Mouse (Mus musculus) layer of hippocampus, adult 9-10 months (tissue): ENCODE data around the gene Ccdc9.

Experiments
- DNase-seq: peaks from one replicate; pipeline ENCODE4 v3.0.0; 2022; ENCODE audit warnings: low spot score

The Ccdc9 gene

DNA sequence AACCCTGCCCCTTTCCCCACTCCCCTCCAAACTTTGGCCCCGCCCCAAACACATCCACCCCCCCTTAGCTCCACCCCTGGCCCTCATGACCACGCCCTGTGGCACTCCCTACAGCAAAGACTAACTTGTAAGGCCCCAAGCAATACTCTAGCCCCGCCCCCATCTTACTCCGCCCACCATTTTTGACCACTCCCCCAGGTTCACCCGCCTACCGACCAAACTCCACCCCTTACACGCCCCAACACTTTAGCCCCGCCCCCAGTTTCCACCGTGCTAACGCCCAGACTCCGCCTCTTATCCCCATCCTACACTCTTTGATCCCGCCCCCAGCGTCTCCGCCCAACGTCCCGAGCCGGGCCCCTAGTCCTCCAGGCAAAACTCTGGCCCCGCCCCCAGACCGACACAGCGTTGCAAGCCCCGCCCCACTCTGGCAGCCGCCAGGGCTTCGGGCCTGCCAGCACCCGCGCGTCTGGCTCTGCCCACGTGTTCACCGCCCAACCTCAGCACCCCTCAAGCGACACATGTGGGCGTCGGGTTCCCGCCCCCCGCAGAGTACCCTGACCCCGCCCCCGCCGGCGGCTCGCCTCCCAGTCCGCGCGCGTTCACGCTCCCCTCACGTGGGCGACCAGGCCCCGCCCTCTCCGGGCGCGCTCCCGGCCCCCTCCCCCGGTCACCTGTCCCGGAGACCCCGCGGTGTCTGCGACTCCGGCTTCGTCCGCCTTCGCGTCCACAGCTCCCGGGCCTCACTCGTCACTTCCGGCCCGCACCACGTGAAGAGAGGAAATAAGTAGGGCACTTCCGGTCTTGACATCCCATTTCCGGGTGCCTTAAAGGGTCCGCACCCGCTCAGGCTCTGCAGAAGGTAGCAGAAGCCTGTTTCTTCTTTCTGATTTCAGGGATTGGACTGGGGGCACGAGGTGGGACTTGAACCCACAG lies at the start of gene Ccdc9:
Gene Ccdc9 (minus strand): TSS at position 770 of the 936 bp plus-strand sequence.
- peak; percentile 98 for DNase-seq

DNA sequence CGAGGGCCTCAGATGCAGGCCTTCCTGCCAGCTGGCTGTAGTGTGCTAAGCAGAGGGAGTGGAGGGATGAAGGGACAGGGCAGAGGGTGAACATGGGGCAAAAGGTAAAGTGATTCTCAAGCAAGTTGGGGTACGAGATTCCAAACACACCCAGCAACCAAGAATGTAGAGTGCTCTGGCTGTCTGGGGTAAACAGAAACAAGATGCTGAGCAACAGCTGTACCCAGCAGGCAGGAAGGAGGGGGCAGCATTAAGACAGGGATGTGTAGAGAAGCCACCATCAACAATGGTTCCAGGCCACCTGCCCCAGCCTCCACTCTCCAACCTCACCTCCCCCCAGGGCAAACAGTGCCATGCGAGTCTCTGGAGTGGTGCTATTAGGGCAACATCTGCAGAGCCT lies 42.6 kb upstream of the Ccdc9 start:
- no peak for DNase-seq

DNA sequence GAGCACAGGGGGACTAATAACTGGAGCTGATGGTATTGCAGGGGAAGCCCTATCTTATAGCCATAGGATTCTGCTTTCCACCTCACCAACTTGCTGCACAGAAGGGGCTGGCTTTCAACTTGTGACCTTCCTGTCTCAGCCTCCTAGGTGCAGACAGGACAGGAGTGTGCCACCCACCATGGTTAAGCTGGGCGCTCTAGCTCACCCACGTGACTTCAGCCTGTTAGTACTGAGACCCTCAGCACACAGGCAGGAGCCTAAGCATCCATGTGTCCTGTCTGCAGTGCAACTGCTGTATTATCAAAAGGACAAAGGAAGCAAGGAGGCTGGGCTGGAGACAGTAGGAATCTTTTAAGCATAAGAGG lies 40.0 kb upstream of the Ccdc9 start:
- no peak for DNase-seq

DNA sequence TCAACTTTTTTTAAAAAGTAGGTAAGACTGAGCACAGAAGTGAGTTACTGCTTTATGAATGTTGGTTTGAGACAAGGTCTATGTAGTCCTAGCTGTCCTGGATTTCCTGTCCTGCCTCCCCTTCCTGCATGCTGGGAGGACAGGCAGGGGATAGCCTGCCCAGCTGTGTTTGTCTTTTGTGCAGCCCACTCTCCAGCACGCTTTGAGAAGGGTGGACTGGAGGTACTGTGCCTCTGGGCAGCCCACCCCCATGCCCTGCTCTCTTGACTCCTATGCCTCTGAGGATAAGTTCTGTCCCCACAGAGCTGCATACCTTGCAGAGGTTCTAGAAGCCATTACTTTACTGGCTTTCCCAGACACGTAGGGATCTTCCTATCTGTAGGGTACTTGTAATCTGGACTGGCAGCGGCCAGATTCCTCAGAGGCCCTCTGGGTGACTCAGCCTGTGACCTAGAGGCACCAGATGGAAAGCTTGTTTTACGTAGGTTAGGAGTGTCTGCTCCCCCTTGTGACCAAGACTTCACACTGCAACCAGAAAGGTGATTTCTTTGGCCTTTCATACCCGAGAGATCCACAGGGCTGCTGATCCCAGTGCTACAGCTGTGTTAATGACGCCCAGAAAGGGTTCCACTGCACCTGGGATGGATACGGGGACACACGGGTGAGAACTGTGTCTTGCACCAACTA lies 39.5 kb upstream of the Ccdc9 start:
- DNase-seq: no peak

DNA sequence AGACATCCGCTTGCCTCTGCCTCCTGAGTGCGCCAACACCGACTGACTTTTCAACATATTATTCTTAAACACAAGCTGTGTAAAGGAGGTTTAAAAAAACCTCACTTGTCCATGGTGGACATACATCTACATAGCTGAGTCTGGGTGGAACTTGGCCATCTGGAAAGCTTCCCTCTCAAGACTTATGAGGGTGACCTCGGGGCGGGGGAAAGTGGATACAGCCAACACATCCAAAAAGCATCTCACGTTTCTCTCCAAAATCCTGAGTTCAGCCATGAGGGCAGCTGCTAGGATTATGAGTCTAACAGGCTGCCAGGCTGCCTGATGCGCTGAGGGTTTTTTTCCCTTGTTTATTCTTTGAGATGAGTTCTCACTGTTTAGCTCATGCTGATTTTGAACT lies 38.1 kb upstream of the Ccdc9 start:
- no peak for DNase-seq

DNA sequence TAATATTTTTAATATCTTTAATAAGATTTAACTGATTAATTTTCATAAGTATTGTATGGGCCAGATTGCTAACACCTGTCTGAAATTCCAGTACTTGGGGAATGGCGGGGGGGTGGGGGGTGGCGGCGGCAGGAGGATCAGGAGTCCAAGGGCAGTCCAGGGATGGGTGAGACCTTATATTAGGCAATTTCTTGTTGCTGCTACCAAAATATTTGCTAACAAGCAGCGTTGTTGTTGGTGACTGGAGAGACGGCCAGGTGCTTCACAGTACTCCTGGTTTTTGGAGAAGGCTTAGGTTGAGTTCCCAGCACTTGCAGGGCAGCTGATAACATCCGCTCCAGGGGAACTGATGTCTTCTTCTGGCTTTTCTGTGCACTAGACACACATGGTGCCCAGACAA lies 33.9 kb upstream of the Ccdc9 start:
- DNase-seq: no peak

DNA sequence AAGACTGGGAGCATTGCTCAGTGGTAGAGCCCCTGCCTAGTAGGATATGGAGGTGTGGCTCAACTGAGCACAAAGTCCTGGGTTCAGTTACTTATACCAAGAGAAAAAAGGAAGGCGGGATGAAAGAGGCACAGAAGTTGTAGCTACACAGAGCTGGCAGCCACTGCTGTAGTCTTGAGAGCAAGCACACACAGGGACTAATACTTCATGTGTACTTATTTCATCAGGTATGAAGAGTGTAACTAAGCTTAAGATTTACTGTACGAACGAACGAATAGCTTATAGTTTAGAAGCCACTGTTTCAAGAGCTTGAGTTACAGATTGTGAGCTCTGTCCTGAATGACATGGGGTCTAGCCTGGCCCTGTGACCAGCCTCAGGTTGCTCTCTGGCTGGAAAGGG lies 32.6 kb upstream of the Ccdc9 start:
- DNase-seq: no peak

DNA sequence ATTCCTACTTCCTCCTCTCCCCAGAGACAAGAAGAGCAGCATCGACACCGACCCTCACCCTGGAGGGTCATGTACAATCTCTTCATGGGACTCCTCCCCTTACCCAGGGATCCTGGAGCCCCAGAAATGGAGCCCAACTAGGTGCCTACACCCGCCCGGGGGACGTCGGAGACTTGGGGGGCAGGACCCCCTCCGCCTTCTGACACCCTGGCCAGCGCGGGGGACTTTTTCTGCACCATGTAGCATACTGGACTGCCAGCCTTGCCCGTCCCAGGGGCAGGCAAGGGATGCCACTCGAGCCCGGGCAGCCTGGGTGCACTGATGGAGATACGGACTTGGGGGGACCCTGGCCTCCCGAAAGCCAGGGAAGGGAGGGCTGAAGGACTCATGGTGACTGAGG lies 30.5 kb upstream of the Ccdc9 start:
- no peak for DNase-seq

DNA sequence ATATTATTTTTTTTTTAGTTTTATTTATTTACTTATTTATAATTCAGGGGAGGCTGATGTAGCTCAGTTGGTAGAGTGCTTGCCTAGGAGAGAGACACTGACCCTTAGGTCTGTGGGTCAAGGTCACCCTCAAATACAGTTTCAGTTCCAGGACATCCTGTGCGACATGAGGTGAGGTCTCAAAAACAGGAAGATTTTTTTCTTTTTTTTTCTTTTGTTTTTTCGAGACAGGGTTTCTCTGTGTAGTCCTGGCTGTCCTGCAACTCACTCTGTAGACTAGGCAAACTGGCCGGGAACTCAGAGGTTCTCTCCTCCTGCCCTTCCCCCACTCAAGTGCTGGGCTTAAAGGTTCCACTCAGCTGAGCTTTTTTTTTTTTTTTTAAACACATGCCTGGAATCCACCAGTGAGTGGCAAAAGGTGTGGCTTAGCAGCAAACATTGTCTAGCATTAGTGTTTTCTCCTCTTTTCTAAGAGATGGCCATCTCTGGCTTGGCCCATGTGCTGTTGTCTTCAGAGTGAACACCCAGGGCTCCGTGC lies 28.7 kb upstream of the Ccdc9 start:
- DNase-seq: no peak

DNA sequence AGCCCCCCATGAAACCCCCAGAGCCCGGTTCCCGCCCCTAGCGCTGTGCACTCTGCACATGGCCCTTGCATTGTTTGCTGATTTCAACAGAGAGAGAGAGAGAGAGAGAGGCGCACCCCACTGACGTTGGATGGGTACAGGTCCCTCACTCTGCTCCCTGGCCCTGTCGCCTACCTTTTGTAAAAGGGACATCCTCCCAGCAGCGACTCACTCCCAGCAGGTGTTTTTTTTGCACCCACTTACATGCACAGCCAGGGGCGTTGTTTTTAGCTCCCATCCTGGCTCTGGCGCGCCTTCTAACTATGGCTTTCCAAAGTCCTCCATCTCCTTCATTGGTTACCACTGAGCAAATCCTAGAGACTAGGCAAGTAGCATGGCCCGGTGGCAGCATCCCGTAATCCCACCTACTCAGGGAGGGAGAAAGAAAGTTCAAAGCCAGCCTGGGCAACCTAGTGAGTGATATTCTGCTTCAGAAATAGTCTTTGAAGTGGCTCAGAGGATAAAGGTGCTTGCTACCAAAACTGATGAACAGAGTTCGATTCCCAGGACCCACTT lies 27.7 kb upstream of the Ccdc9 start:
- DNase-seq: no peak

DNA sequence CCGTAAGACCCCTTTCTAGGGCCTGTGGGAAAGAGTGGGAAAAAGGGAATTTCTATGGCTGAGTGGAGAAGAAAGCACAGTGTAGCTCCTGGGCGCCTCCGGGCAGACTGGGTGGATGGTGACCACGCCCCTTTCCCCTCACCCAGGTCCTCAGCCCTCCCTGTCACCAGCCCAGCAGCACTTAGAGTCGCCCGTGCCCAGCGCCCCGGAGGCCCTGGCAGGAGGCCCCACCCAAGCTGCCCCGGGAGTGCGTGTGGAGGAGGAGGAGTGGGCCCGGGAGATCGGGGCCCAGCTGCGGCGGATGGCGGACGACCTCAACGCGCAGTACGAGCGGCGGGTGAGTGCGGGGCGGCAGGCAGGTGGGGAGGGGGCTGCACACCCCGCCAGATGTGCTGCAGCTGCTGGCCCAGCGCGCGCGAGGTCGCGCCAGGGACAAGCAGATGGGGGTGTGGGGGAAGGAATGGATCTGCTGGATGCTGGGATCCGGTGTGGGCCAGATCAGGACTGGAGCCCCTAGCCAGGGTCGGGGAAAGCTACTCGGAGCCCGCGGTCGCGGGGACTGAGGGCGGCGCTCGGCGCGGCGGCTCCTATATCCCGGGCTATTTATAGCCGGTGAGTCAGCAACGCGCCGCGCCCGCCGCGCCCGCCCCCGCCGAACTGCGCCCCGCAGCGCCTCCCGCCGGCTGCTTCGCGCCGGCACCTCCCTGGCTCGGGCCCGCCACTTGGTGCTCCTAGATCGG lies 27.1 kb upstream of the Ccdc9 start:
- DNase-seq: no peak

DNA sequence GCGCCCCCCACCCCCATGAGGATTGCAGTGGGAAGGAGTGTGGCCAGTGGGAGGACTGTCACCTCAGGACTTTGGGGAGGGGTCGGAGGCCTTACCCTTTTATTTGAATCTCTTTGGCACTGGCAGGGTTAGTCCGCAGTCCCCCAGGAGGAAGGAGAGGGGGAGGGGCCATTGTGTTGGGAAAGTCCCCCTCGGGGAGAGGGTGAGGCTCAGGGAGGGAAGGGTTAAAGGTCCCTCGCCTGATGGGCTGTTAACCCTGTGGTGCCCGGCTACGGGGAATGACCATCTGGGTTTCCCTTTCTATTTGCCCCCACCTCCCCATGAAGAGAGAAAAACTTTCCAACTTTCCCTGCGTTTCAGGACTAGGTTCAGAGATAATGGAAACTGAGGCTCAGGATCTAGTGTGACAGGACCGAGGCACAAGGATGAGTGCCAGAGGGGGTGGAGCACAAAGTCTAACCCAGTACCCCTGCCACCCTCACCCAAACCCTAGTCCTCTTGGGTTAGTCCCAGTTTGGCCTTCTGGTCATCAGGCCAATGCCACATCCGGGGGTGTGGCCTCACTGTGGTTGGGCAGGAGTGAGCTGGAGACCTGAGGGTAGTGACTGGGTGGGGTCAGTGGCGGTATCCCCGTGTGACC lies 26.2 kb upstream of the Ccdc9 start:
- DNase-seq: no peak

DNA sequence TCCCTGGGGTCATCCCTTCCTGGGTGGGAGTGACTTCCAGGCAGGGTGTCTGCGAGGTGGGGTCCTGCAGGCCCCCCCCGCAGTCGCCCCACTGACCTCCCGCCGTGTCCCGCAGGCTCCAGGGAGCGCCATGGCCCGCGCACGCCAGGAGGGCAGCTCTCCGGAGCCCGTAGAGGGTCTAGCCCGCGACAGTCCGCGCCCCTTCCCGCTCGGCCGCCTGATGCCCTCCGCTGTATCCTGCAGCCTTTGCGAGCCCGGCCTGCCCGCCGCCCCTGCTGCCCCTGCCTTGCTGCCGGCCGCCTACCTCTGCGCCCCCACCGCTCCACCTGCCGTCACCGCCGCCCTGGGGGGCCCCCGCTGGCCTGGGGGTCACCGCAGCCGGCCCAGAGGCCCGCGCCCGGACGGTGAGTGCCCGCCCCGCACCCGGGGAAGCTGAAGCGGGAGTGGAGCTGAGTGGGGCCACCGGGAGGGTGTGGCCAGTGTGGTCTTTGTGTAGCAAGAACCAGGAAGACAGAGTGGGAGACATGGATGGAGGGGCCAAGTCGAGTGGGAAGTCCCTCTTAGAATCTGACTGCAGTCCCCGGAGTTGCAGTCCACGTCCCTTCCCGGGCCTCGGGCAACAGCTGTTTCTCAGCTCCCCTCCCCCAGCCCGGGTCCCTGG lies 25.5 kb upstream of the Ccdc9 start:
- no peak for DNase-seq

DNA sequence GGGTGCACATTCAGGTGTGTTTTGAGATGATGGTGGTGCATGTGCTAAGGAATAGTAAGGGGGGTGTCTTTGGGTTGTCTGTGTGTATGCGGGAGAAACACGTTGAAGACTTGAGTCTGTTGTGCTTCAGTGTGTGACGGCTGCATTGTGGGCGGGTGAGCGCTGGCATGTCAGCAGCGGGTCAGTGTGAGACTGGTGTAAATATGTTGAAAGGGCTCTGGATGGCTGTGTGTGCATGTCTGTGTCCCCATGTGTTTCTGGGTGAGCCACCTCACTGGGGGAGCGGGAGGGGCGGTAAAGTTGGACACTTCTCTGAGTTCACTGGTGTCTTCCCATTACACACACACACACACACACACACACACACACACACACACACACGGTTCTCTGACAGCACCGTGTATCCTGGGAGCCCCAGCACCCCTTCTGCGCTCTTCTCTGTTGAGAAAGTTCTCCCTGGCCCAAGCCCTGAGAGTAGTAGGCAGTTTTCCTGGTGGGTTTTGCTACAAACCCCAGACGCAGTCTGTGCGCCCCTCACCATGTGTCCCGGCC lies 24.9 kb upstream of the Ccdc9 start:
- no peak for DNase-seq

DNA sequence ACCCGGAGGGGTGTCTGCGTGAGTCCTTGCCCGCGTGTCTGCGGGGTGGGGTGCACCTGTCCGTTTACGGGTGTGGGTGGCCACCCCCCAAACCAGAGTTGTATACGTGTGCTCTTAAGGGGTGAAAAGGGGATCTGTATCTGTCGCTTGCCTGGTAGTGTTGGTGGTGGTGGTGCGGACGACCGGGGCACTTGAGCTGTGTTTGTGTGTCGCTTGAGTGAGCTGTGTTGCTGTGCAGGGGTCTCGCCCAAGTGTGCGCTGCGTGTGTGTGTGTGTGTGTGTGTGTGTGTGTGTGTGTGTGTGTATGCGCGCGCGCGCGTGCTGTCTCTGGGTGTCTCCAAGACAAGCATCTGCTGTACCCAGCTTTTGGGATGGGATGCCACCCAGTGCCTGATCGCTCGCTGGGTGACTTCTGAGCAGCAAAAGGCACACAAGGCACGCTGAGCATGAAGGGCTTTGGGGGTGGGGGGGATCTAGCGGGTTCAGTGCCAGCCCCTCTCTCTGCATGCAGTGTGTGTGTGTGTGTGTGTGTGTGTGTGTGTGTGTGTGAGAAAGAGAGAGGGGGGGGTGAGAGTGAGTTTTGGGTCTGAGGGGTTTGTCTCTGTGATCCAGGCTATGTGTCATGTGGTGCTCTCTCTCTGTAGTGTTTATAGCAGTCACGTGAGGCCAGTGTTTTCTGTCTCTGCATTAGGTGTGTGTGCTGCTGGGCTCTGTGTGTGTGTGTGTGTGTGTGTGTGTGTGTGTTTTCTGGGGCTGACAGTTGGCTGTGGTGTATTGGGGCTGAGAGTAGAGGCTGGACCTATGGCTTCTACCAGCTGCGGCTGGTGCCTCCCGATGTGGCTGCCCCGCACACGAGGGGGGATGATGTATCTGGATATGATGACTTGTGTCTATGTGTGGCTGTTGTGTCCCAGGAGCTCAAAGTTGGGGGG lies 24.2 kb upstream of the Ccdc9 start:
- no peak for DNase-seq

DNA sequence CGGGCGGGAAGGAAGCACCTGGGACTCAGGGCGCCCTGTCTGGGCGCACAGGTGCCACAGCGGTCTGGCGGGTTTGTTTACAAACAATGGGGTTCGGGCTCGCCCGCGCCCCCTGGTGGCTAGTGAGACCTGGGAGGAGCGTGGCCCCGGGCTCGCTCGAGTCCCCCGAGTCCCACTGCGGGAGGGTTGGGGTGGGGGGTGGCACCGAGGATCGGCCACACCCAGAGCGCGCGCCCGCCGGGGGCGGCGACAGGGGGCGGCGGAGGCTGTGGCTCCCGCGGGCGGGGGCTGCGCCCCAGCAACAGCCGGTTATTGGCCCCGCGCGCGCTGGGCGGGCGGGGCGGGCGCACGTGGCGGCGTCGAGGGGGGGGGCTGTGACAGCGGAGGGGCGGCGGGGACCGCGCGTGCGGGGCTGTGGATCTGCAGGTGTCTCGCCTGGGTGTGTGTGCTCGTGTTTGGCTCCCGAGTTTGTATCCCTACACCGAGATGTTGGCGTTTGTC lies 23.5 kb upstream of the Ccdc9 start:
- no peak for DNase-seq

DNA sequence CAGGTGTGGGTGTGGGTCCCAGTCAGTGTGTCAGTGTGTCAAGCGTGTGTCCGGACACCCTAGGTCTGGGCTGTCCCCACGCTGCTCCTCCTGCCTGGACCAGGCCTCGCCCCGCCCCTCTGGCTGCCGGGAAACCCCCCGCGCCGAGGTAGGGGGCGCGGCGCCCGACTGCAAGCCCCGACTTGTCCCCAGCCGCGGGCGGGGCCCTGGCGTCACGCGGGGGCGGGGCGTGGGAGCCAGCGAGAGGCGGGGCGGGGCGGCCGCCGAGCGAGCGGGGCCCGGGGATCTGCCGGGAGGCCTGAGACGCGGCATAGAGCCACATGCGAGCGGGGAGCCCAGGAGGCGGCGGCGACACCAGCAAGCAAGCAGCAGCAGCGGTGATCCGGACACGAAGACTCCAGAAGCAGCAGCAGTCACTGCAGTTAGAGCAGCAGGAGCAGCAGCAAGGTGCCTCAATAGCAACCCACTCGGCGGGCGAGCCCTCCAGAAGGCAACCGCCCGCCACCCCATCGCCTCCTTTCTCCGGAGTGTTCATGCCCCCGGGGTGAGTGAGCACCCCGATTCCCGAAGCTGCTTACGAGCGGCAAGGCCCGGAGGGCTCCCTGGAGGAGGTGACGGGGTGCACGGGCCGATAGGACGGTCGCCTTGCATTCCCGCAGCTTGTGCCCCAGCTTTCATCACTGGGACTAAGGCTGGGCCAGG lies 22.9 kb upstream of the Ccdc9 start:
- DNase-seq: no peak

DNA sequence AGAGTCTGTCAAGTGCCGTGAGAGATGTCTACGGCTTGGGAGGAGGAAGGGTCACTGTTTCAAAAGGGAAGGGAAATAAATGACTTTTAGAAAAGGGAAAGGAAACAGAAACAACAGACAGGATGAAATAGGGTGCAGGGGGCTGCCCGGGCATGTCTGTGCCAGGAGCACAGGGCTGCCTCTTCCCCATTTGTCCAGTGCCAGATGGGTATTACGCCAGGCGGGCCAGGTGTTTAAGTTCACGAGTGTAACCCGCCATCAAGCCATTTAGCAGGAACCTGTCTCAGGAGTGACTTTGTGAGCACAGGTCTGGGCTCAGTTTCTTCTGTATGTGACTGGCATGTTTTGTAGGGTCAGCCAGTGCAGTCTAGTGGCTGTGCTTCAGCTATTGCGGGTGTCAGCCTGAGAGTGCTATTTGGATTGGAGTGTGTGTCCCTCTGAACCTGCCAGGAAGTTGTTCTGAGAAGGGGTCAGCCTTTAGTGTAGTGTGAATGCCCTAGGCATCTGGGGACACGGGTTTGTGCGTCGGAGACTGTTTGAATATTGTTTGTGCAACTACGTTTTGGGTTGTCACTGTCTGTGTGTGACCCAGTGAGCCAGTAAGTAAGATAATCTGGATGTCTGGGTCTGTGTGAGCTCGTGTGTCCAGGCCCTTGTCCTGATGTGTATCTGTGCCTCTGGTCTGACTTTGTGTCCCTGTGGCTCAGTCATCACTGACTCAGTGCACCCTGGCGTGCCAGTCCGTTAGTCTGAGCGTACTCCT lies 22.1 kb upstream of the Ccdc9 start:
- DNase-seq: no peak
